Mouse (Mus musculus): ENCODE results near the gene Cdk19. TPM values are rescaled to one million over a fixed set of nuclear protein-coding genes. Genes with fewer than 3 reads are reported as not detected.
A peak's percentile ranks its signal among the peaks of the same experiment; 100 is the strongest.

Cdk19 gene
- polyA plus RNA-seq, 1 experiment from 2014 or later = 8.6 TPM

DNA sequence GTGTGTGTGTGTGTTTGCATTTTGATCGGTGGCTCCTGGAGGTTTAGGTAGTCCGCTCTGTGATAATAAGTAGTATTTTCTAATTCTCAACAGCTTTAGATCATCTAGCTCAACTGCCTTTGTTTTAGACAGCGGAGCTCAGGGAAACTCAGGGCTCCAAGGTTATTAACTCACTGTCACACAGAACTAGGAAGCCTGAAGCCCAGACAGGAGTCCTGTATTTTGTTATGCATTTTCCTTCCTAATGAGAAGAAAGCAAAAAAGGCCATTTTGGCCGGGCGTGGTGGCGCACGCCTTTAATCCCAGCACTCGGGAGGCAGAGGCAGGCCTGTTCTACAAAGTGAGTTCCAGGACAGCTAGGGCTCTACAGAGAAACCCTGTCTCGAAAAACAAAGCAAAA lies 14.7 kb downstream of the Cdk19 start:
- peaks cover 14% of the 10 kb centered on the region for H3K4me1 ChIP-seq
- no peak overlapping the region for H3K4me2 ChIP-seq
- WGBS = 86% methylated on average over 9 of the region's 9 CpGs
- no peak overlapping the region for H3K9ac ChIP-seq
- no peak overlapping the region for H3K4me3 ChIP-seq
- H3K27ac ChIP-seq = no peak overlapping the region
- H3K27me3 ChIP-seq (replicated peaks) = no peaks in the 10 kb centered on the region
- no peaks in the 10 kb centered on the region for H3K36me3 ChIP-seq (replicated peaks)
- no peaks in the 10 kb centered on the region for H3K9me3 ChIP-seq
- ATAC-seq (replicated peaks) = no peak

DNA sequence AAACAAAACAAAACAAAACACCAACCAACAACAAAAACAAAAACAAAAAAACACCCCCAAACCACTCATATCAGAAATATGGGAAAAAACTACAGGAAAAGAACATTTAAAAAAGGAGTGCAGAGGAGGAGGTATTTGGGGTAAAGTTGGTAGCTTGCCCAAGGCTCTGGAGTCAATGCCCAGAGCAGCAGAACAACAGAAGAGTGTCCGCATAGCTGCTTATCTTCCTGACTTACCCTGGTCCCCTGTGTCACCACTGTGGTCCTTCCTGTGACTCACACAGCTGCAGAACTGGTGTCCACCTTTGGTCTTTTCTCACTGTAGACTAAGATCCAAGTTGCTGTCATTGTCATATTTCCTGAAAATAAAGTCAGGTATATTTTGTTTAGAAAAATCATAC lies 15.2 kb downstream of the Cdk19 start:
- no peak for ATAC-seq (replicated peaks)
- Histone ChIP-seq H3K9me3 (no peaks in the 10 kb centered on the region), H3K9ac (no peak overlapping the region)

DNA sequence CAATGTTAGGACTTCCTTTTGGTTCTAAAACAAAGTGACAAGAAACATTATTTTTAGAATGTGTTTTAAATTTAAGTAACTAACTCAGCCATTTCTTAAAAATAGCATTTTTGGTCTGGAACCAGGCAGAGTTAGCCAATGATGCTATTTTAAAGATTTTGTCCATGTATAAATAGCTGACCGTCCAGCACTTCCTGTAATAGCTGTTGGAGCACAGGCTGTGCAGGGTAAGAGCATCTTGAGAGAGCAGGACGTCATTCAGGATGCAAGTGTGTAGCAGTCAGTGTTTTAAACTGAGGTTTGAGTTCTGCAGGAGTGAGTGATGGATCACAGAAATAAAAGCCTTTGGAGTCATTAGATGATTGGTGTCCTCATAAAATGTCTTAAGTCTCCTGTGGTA lies 18.8 kb downstream of the Cdk19 start:
- no peak overlapping the region for H3K9ac ChIP-seq
- no peak for ATAC-seq (replicated peaks)
- no peak overlapping the region for H3K4me2 ChIP-seq
- H3K36me3 ChIP-seq (replicated peaks) = no peaks in the 10 kb centered on the region
- H3K27ac ChIP-seq = no peak overlapping the region
- 75% methylated on average over 2 of the region's 2 CpGs for WGBS
- no peaks in the 10 kb centered on the region for H3K9me3 ChIP-seq
- no peak overlapping the region for H3K4me3 ChIP-seq
- no peaks in the 10 kb centered on the region for H3K4me1 ChIP-seq
- H3K27me3 ChIP-seq (replicated peaks) = no peaks in the 10 kb centered on the region

More for the DNA sequence above, 15.2 kb downstream of the Cdk19 start:
- H3K27ac ChIP-seq = no peak overlapping the region
- no peaks in the 10 kb centered on the region for H3K27me3 ChIP-seq (replicated peaks)
- no peak overlapping the region for H3K4me2 ChIP-seq
- H3K4me1 ChIP-seq = peaks cover 14% of the 10 kb centered on the region
- H3K4me3 ChIP-seq = no peak overlapping the region
- 68% methylated on average over 1 of the region's 1 CpGs for WGBS
- H3K36me3 ChIP-seq (replicated peaks) = no peaks in the 10 kb centered on the region

DNA sequence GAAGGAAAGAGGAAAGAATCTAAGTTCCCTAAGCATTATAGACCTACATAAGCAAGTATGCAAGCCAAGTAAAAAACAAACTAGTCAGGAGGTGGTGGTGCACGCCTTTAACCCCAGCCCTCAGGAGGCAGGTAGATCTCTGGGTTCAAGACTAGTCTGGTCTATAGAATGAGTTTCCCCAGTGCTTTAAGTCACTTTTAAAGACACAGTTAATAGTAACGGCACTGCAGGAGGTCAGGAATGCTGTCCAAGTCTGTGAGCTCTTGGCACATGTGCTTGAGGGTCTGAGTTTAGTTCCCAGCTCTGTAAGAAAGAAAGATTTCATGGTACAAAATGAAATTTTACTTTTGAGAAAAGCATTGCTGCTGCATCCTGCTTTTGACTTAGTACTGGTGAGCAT lies 19.8 kb downstream of the Cdk19 start:
- Histone ChIP-seq H3K36me3 (replicated peaks) (no peaks in the 10 kb centered on the region), H3K27me3 (replicated peaks) (no peaks in the 10 kb centered on the region), H3K4me2 (no peak overlapping the region), H3K27ac (no peak overlapping the region), H3K9me3 (no peaks in the 10 kb centered on the region), H3K9ac (no peak overlapping the region), H3K4me3 (no peak overlapping the region), H3K4me1 (peaks cover 2% of the 10 kb centered on the region; the same call in 1 of the 2 replicates)
- no peak for ATAC-seq (replicated peaks)
- WGBS = 67% methylated on average over 2 of the region's 2 CpGs

DNA sequence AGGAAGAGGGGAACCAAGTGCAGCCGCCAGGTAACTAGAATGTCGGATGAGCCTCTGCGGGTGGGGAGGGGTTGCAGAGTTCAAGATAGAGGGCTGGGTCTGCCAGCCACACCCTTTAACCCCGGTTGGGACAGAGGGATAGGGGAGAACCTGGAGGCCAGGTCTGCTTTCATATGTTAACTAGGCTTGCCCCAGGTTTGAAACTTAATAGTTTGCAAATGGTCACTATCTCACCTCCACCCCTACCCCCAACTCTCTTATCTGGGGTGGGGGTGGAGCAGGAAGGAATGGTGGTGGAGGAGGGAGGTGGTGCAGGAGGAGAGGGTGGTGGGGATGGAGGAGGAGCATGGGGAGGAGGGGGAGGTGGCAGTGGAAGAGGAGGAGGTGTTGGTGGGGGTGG lies 23.6 kb downstream of the Cdk19 start:
- ATAC-seq (replicated peaks) = no peak
- Histone ChIP-seq H3K4me2 (no peak overlapping the region), H3K27ac (no peak overlapping the region), H3K36me3 (replicated peaks) (no peaks in the 10 kb centered on the region), H3K9ac (no peak overlapping the region), H3K27me3 (replicated peaks) (no peaks in the 10 kb centered on the region), H3K9me3 (no peaks in the 10 kb centered on the region), H3K4me3 (no peak overlapping the region), H3K4me1 (peaks cover 8% of the 10 kb centered on the region; the same call in 1 of the 2 replicates)
- 49% methylated on average over 4 of the region's 4 CpGs for WGBS

DNA sequence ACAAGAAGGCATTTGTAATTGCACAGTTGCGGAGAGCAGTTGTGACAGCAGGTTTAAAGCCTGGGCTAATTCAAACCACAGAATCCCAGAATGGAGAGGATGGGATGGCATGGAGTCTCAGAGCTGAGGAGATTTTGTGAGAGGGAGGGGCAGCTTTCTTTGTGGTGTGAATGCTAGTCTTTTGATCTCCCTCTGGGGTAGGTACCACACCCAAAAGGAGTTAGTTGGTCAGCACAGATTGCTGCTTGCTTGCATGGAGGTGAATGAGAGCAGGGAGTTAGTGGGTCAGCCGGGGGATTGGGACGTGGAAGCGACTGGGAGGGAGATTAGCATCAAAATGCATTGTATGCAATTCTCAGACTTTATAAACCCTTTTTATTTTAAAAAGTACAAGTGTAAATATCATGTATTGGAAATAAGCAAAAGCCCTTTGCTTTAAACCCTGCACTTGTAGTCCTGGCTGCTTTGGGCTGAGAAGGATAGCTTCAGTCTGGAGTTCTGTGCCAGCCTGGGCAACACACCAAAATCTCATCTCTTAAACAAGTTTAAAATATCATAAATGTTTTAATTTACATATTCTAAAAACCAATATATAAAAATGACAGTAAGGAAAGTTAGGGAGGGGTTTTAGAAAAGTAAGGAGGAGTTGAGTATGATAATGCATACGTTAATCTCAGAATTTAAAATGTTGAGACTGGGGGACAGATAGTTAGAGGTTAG lies 25.4 kb downstream of the Cdk19 start:
- no peaks in the 10 kb centered on the region for H3K27me3 ChIP-seq (replicated peaks)
- H3K27ac ChIP-seq = no peak overlapping the region
- no peak overlapping the region for H3K9ac ChIP-seq
- ATAC-seq (replicated peaks) = no peak
- no peaks in the 10 kb centered on the region for H3K9me3 ChIP-seq
- H3K4me1 ChIP-seq = peaks cover 8% of the 10 kb centered on the region; the same call in 1 of the 2 replicates
- no peak overlapping the region for H3K4me3 ChIP-seq
- no peaks in the 10 kb centered on the region for H3K36me3 ChIP-seq (replicated peaks)
- 46% methylated on average over 5 of the region's 5 CpGs for WGBS
- no peak overlapping the region for H3K4me2 ChIP-seq

DNA sequence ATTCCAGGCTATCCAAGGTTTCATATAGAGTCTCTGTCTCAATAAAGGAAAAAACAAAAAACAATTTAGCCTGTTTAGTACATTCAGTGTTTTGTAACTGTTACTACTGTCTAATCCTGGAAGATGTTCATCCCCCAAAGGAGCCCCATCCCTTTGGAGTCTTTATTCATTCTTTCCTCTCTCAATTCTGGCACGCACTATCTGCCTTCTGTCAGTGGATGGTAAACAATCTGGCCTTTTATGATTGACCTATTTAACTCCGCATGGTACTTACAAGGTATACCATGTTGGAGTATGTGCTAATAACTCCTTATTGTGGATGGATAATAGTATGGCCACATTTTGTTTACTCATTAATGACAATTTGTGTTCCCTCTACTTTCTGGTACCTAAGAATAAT lies 26.6 kb downstream of the Cdk19 start:
- 82% methylated on average over 2 of the region's 2 CpGs for WGBS
- Histone ChIP-seq H3K4me2 (no peak overlapping the region), H3K9ac (no peak overlapping the region), H3K4me3 (no peak overlapping the region), H3K9me3 (no peaks in the 10 kb centered on the region), H3K4me1 (peaks cover 8% of the 10 kb centered on the region; the same call in 1 of the 2 replicates), H3K27me3 (replicated peaks) (no peaks in the 10 kb centered on the region), H3K27ac (no peak overlapping the region), H3K36me3 (replicated peaks) (no peaks in the 10 kb centered on the region)
- no peak for ATAC-seq (replicated peaks)

DNA sequence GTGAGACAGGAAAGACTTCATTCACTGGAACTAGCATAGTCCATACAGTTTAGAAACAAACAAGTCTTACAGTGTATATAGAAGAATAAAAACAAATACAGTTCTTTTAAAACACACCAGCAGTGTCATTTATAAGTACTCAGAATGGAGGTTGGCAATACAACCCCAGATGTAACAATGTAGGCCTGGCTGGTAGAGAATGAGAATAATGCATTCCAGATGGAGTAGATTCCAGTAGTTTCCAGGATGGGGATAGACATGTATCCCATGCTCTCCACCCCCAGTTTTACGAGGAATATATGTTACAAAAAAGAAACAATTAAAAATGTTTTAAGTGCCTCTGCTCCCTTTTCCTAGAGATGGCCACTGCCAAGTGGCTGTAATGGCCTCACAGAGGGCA lies 29.2 kb downstream of the Cdk19 start:
- peaks cover 19% of the 10 kb centered on the region for H3K4me1 ChIP-seq
- no peak overlapping the region for H3K9ac ChIP-seq
- no peaks in the 10 kb centered on the region for H3K9me3 ChIP-seq
- H3K4me2 ChIP-seq = no peak overlapping the region
- 90% methylated on average over 1 of the region's 1 CpGs for WGBS
- H3K27ac ChIP-seq = no peak overlapping the region
- no peak for ATAC-seq (replicated peaks)
- no peak overlapping the region for H3K4me3 ChIP-seq
- H3K36me3 ChIP-seq (replicated peaks) = no peaks in the 10 kb centered on the region
- no peaks in the 10 kb centered on the region for H3K27me3 ChIP-seq (replicated peaks)

DNA sequence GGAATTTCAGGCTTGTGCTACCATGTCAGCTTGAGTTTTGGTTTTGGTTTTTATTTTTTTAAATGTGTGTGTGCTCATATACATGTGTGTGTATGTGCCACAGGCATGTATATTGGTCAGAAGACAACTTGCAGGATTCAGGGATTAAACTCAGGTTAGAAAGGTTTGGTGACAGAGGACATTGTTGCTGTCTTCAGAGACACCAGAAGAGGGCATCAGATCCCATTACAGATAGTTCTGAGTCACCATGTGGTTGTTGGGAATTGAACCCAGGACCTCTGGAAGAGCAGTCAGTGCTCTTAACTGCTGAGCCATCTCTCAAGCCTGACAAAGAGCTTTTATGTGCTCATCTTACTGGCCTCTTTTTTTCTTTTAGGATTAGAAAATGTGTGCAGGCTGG lies 30.8 kb downstream of the Cdk19 start:
- Histone ChIP-seq H3K27ac (no peak overlapping the region), H3K9ac (no peak overlapping the region), H3K9me3 (no peaks in the 10 kb centered on the region), H3K27me3 (replicated peaks) (no peaks in the 10 kb centered on the region), H3K4me3 (no peak overlapping the region), H3K4me1 (peaks cover 11% of the 10 kb centered on the region), H3K4me2 (no peak overlapping the region), H3K36me3 (replicated peaks) (no peaks in the 10 kb centered on the region)
- ATAC-seq (replicated peaks) = no peak

DNA sequence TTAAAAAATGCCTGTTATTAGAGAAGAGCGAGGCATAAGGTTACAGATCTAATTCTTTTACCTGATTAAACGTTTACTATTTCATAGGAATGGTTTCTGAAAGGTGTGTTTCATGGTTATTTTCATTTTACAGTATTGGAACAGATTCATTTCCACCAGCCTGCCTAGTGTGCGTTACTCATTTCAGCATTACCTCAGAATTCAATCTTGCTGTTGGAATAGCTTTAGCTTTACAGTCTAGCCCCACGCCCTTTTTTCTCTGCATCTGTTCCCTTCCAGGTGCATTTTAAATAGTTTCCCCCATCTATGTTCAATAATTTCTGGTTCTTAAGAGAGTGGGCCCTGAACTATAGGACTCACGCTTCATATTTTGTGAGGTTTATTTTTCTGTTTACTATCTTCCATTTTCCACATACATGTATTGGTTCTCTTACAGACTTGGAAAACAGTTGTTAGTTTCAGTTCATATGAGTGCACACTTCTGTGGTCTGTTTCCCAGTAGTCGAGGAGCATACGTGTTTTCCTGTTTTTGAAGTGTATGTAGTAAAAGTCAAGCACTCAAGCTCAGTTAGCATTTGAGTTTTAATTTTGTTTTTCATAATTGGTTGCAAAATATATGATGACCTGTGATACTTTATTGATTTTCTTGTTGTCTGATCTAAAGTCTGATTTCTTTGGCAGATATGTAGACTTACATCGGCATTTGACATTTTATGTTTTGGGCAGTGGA lies 32.0 kb downstream of the Cdk19 start:
- Histone ChIP-seq H3K36me3 (replicated peaks) (no peaks in the 10 kb centered on the region), H3K27ac (no peak overlapping the region), H3K4me2 (0 out of 2 replicates have a peak overlapping the region, but pooled peaks have one; percentile 27), H3K9ac (no peak overlapping the region), H3K4me3 (no peak overlapping the region), H3K9me3 (no peaks in the 10 kb centered on the region), H3K27me3 (replicated peaks) (no peaks in the 10 kb centered on the region), H3K4me1 (peaks cover 11% of the 10 kb centered on the region)
- ATAC-seq (replicated peaks) = no peak
- 77% methylated on average over 8 of the region's 8 CpGs for WGBS

DNA sequence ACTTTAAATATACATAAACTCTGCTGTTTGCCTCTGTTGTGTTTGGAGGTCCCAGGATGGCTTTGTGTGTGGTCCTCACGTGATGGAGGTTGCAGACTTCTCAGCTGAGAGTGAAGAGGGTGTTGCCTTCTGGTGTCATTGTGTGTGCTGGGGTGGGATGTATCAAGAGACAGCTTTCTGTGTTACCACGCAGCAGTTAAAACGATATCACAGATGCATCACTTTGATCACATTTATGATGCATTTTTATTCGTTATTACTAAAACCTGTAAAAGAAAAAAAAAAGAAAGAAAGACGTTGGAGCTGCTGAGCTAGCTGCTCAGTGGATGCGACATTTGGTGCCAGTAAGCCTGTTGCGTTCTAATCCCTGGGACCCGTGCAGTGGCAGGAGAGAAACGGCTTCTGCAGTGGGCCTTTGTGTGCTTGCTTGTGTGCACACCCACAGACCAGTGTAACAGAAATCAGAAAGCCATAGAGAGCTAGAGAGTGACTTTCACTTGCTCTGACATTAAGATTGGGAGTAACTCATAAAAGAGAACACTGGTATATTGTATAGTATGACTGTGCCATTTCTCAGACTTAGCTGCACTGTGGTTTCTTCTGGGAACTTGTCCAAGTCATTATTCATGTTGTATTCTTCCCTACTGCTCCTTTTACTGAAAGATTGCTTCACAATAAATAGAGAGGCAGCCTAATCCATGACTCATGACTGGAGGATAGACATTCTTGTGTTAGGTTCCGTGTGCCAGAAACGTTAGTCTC lies 32.7 kb downstream of the Cdk19 start:
- no peak overlapping the region for H3K9ac ChIP-seq
- H3K27ac ChIP-seq = peak overlapping the region; percentile 63; the same call in 1 of the 2 replicates
- ATAC-seq (replicated peaks) = peak; percentile 83
- no peaks in the 10 kb centered on the region for H3K9me3 ChIP-seq
- H3K36me3 ChIP-seq (replicated peaks) = no peaks in the 10 kb centered on the region
- H3K4me3 ChIP-seq = no peak overlapping the region
- no peaks in the 10 kb centered on the region for H3K27me3 ChIP-seq (replicated peaks)
- WGBS = 13% methylated on average over 11 of the region's 11 CpGs
- H3K4me2 ChIP-seq = peak overlapping the region; percentile 27; the same call in 1 of the 2 replicates
- peaks cover 11% of the 10 kb centered on the region for H3K4me1 ChIP-seq

DNA sequence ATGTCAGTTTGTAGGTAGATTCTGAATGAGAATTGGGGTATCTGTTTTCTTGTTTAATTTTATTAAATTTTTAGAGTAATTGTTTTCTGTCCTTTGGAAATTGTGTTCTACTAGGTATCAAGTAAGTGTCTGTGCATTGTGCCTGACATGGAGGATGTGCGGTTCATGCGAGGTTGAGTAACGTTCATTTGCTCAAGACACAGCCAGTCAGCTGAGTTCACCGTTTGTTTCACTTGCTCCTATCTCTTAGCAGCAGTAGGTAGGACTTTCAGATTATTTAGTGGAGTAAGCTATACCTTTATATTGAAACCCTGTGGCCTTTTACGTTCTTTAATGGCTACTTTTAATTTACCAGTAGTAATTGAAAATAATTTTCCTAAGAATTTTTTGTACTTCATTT lies 34.4 kb downstream of the Cdk19 start:
- H3K4me3 ChIP-seq = no peak overlapping the region
- H3K4me1 ChIP-seq = peaks cover 11% of the 10 kb centered on the region
- H3K27ac ChIP-seq = no peak overlapping the region
- 92% methylated on average over 5 of the region's 5 CpGs for WGBS
- no peaks in the 10 kb centered on the region for H3K9me3 ChIP-seq
- no peaks in the 10 kb centered on the region for H3K27me3 ChIP-seq (replicated peaks)
- no peak overlapping the region for H3K4me2 ChIP-seq
- no peaks in the 10 kb centered on the region for H3K36me3 ChIP-seq (replicated peaks)
- ATAC-seq (replicated peaks) = no peak
- H3K9ac ChIP-seq = no peak overlapping the region
